Mouse (Mus musculus): ENCODE measurements around the gene Selenot. TPM values are rescaled to one million over a fixed set of nuclear protein-coding genes. Genes with fewer than 3 reads are reported as not detected.

The Selenot gene
- polyA plus RNA-seq (2012; rRNA removed; ENCODE audit: low replicate concordance), result 53.1 and 53.5 TPM in 2 replicates

DNA sequence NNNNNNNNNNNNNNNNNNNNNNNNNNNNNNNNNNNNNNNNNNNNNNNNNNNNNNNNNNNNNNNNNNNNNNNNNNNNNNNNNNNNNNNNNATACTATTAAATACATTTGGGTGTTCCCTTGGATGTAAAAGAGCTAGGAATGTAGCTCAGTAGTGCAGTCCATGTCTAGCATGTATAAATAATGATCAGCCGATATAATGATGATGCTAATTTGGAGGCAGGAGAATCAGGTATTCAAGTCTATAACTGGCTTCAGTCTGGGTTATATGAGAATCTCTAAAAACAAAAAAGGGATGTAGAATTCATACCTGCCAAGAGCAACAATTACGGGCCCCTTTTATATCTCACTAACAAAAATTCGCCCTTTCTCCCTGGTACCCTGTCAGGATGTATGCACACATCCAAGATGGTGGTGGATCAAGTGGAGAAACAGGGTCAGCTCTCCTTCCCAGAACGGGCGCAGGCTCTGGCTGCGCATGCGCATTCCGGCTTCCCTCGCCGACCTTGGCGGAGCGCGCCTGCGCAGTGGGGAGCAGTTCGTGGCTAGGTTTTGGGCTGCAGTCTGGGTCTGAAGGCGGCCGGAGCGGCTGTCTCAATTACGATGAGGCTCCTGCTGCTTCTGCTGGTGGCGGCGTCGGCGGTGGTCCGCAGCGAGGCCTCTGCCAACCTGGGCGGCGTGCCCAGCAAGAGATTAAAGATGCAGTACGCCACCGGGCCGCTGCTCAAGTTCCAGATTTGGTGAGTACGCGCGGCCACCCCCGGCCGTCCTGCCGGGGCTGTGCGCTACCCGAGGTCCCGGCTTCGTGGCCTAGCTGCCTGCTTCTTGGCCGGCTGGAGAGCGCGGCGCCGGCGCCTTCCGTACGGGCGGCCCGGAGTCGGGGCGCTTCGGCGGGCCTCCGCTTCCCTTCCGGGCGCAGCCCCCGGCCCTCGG is at the start of gene Selenot:
TSS of gene Selenot (plus strand) at position 500 of the 930 bp plus-strand sequence.

DNA sequence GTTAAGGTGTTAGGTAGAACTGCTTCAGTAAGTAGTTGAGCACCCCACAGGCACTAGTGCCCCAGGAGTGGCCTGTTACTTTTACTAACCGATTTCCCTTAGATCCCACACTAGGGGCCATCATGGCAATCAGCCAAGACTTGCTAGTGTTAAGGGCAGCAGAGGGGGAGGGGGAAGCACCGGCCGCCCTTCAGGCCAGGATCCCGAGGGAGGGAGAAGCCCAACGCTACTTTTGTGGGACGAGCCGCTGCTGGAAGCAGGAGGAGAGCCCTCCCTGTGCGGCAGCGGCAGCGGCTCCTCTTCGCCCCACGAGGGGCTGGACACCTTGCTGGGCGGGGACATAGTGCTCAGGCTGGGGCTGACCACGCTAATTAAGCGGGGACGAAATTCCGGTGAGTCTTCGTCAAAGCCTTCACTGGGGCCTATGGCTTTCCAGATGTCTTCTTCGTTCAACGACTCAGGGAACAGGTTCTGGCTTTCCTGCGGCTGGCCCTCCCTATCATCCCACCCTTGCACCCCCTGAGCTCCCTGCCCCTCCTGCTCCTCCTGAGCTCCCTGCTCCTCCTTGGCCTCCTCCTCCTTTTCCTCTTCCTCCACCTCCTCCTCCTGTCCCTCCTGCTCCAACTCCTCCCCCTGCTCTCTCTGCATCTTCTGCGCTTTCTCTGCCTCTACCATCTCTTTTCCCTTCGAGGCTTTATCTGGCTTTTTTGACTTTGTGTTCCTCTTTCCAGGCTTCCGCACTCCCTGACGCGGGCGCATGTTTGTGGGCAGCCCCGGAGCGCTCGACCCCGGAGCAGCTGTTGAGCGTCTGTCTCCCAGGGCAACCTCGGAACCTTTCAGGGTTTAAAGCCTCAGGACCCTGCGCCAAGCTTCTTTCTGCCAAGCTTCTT is 60.2 kb downstream of the Selenot start, which contains the start of gene Erich6:
TSS of gene Erich6 (minus strand) at position 802 of the 890 bp plus-strand sequence.

Other genes with a start within 250 kb of the Selenot start
- gene Tsc22d2, start 161.9 kb upstream of the Selenot start, polyA plus RNA-seq (2012; rRNA removed; ENCODE audit: low replicate concordance), result 18.3 and 23.3 TPM in 2 replicates
- gene Eif2a, start 50.8 kb upstream of the Selenot start, polyA plus RNA-seq (2012; rRNA removed; ENCODE audit: low replicate concordance), result 14.0 and 21.7 TPM in 2 replicates
- 22.5 and 49.4 TPM in 2 replicates for gene Serp1, start 50.7 kb upstream of the Selenot start, polyA plus RNA-seq (2012; rRNA removed; ENCODE audit: low replicate concordance)
- 0.06 and 0.16 TPM in 2 replicates for gene Erich6, start 60.6 kb downstream of the Selenot start, polyA plus RNA-seq (2012; rRNA removed; ENCODE audit: low replicate concordance)
- 6.9 and 14.5 TPM in 2 replicates for gene Siah2, start 115.8 kb downstream of the Selenot start, polyA plus RNA-seq (2012; rRNA removed; ENCODE audit: low replicate concordance)
- not detected in 2 replicates for gene Mindy4b-ps, start 245.7 kb downstream of the Selenot start, polyA plus RNA-seq (2012; rRNA removed; ENCODE audit: low replicate concordance)

Data from subcutaneous adipose tissue, adult 2 months (tissue).